Mouse (Mus musculus) heart, postnatal 0 days (tissue): ENCODE results near the gene Gm21970. TPM values are rescaled to one million over a fixed set of nuclear protein-coding genes. Genes with fewer than 3 reads are reported as not detected.

Source experiments
- ATAC-seq: fragments of 200-750 bp; cut with Nextera tagmentation; 2 replicates; pipeline ENCODE4 v1.8.0; 2017; ENCODE audit warnings: low read depth, moderate number of reproducible peaks, moderate library complexity; ENCODE audit not compliant: insufficient read depth
- DNase-seq: peaks from one replicate; pipeline ENCODE4 v3.0.0-alpha.2; 2016; ENCODE audit warnings: low spot score
- H3K27ac ChIP-seq: fragments of 300-500 bp; sonication (generic); 2 replicates; pipeline ENCODE4 v1.5.1; 2014; ENCODE audit warnings: low read depth, mild to moderate bottlenecking
- H3K27me3 ChIP-seq: fragments of 300-500 bp; sonication (generic); 2 replicates; pipeline ENCODE4 v1.6.1; 2014; ENCODE audit warnings: low read length, mixed read lengths; ENCODE audit not compliant: control insufficient read depth, insufficient read depth
- H3K36me3 ChIP-seq: fragments of 300-500 bp; sonication (generic); replicated peaks from 2 replicates; pipeline ENCODE4 v1.6.1; 2014; ENCODE audit warnings: low read length, mixed read lengths; ENCODE audit not compliant: control insufficient read depth, insufficient read depth
- H3K4me1 ChIP-seq: fragments of 300-500 bp; sonication (generic); 2 replicates; pipeline ENCODE4 v1.6.1; 2014; ENCODE audit warnings: antibody characterized with exemption; ENCODE audit not compliant: control insufficient read depth, insufficient read depth
- H3K4me2 ChIP-seq: fragments of 300-500 bp; sonication (generic); 2 replicates; pipeline ENCODE4 v1.6.1; 2014; ENCODE audit warnings: low read depth, mild to moderate bottlenecking, low read length, moderate library complexity
- H3K4me3 ChIP-seq: fragments of 300-500 bp; sonication (generic); 2 replicates; pipeline ENCODE4 v1.5.1; 2014; ENCODE audit warnings: low read depth, low read length
- H3K9ac ChIP-seq: fragments of 300-500 bp; sonication (generic); replicated peaks from 2 replicates; pipeline ENCODE4 v1.6.1; 2014; ENCODE audit warnings: low read depth, low read length, mixed read lengths
- H3K9me3 ChIP-seq: fragments of 300-500 bp; sonication (generic); replicated peaks from 2 replicates; pipeline ENCODE4 v1.6.1; 2016; ENCODE audit warnings: low read length; ENCODE audit not compliant: control insufficient read depth
- CTCF ChIP-seq: IDR thresholded peaks from 2 replicates; pipeline ENCODE4 v1.5.1; 2016; ENCODE audit warnings: antibody characterized with exemption, control low read depth, low read depth
- EP300 ChIP-seq: IDR thresholded peaks from 2 replicates; pipeline ENCODE4 v1.6.1; 2016; ENCODE audit warnings: antibody characterized with exemption, low read depth
- WGBS: fragments of 180-500 bp; shearing (Covaris S2); extraction: QIAGEN DNeasy Blood & Tissue Kit; methylation state at CpG from one replicate; pipeline ENCODE4 v1.1.7; 2014; 5-methylcytosine and 5-hydroxymethylcytosine counted together
- polyA plus RNA-seq: library from polyadenylated mRNA; unstranded; fragments of >200 nt; fragmentation: Nextera tagmentation; extraction: Ambion mirVana; gene quantifications from 2 replicates; pipeline ENCODE4 v1.2.1, GENCODE M21; 2015
- total RNA-seq: library from RNA; depleted of rRNA; stranded (reverse); fragments of >200 nt; gene quantifications from 2 replicates; pipeline ENCODE4 v1.2.3, GENCODE M21; 2014; ENCODE audit warnings: low replicate concordance

Gm21970 gene
- total and polyA plus RNA-seq, 2 experiments from 2014 or later, result not detected

- WGBS, result 10% methylated on average over 5 of the region's 5 CpGs
- no peaks in the 10 kb centered on the region for H3K9me3 ChIP-seq
- peak; percentile 53 for DNase-seq
- H3K27ac ChIP-seq, result peak overlapping the region; percentile 83; the same call in 1 of the 2 replicates
- H3K4me3 ChIP-seq, result 0 out of 2 replicates have a peak overlapping the region, but pooled peaks have one; percentile 16
- H3K4me2 ChIP-seq, result peak overlapping the region; percentile 42; the same call in 1 of the 2 replicates
- no peak for ATAC-seq
- H3K4me1 ChIP-seq, result peaks cover 10% of the 10 kb centered on the region; the same call in 1 of the 2 replicates
- no peak overlapping the region; the same call in 1 of the 2 replicates for H3K9ac ChIP-seq
- H3K36me3 ChIP-seq, result no peaks in the 10 kb centered on the region
- TF ChIP-seq EP300, result no peak
- TF ChIP-seq CTCF, result no peak
- H3K27me3 ChIP-seq, result no peaks in the 10 kb centered on the region
Measured at GRCm38 (mm10) chr16:91458976-91459375, 67.5 kb downstream of the Gm21970 start.

- H3K9me3 ChIP-seq, result no peaks in the 10 kb centered on the region
- no peak for TF ChIP-seq EP300
- TF ChIP-seq CTCF, result no peak
- DNase-seq (no peak), ATAC-seq (no peak)
- H3K4me2 ChIP-seq, result peak overlapping the region; percentile 42; the same call in 1 of the 2 replicates
- H3K4me1 ChIP-seq, result peaks cover 10% of the 10 kb centered on the region; the same call in 1 of the 2 replicates
- H3K27me3 ChIP-seq, result no peaks in the 10 kb centered on the region
- 91% methylated on average over 3 of the region's 3 CpGs for WGBS
- peak overlapping the region; percentile 83; the same call in 1 of the 2 replicates for H3K27ac ChIP-seq
- no peak overlapping the region; the same call in 1 of the 2 replicates for H3K9ac ChIP-seq
- H3K36me3 ChIP-seq, result no peaks in the 10 kb centered on the region
- H3K4me3 ChIP-seq, result 0 out of 2 replicates have a peak overlapping the region, but pooled peaks have one; percentile 16
Measured at GRCm38 (mm10) chr16:91459396-91459795, 67.9 kb downstream of the Gm21970 start.

- H3K9ac ChIP-seq, result no peak overlapping the region
- no peak overlapping the region for H3K4me3 ChIP-seq
- 73% methylated on average over 11 of the region's 11 CpGs for WGBS
- peak overlapping the region; percentile 83; the same call in 1 of the 2 replicates for H3K27ac ChIP-seq
- H3K4me2 ChIP-seq, result no peak overlapping the region
- no peaks in the 10 kb centered on the region for H3K27me3 ChIP-seq
- H3K9me3 ChIP-seq, result no peaks in the 10 kb centered on the region
- TF ChIP-seq EP300 (no peak), CTCF (0 out of 2 replicates have a peak, but pooled peaks have one; percentile 26)
- H3K4me1 ChIP-seq, result peaks cover 10% of the 10 kb centered on the region; the same call in 1 of the 2 replicates
- no peak for ATAC-seq
- DNase-seq, result no peak
- H3K36me3 ChIP-seq, result no peaks in the 10 kb centered on the region
Measured at GRCm38 (mm10) chr16:91459841-91460370, 68.4 kb downstream of the Gm21970 start.

- Histone ChIP-seq H3K27me3 (no peaks in the 10 kb centered on the region), H3K4me3 (no peak overlapping the region), H3K36me3 (no peaks in the 10 kb centered on the region), H3K4me2 (peak overlapping the region; percentile 38; the same call in 1 of the 2 replicates), H3K9ac (no peak overlapping the region), H3K27ac (peak overlapping the region; percentile 83), H3K9me3 (no peaks in the 10 kb centered on the region), H3K4me1 (peaks cover 18% of the 10 kb centered on the region)
- DNase-seq, result peak; percentile 38
- no peak for ATAC-seq
- TF ChIP-seq EP300, result no peak; the same call in 1 of the 2 replicates
- no peak for TF ChIP-seq CTCF
- WGBS, result 57% methylated on average over 11 of the region's 11 CpGs
Measured at GRCm38 (mm10) chr16:91461066-91461638, 69.6 kb downstream of the Gm21970 start.

- Histone ChIP-seq H3K27me3 (no peaks in the 10 kb centered on the region), H3K9ac (peak overlapping the region; percentile 26; the same call in 1 of the 2 replicates), H3K27ac (peak overlapping the region; percentile 83), H3K4me3 (no peak overlapping the region), H3K9me3 (no peaks in the 10 kb centered on the region), H3K4me2 (peak overlapping the region; percentile 10; the same call in 1 of the 2 replicates), H3K4me1 (peaks cover 19% of the 10 kb centered on the region), H3K36me3 (no peaks in the 10 kb centered on the region)
- no peak for TF ChIP-seq CTCF
- TF ChIP-seq EP300, result no peak
- ATAC-seq (no peak), DNase-seq (no peak)
- WGBS, result 40% methylated on average over 9 of the region's 9 CpGs
Measured at GRCm38 (mm10) chr16:91461773-91462181, 70.3 kb downstream of the Gm21970 start.
